Comparison of ENCODE assay signal across 8 mouse cellular contexts in the genomic region with DNA sequence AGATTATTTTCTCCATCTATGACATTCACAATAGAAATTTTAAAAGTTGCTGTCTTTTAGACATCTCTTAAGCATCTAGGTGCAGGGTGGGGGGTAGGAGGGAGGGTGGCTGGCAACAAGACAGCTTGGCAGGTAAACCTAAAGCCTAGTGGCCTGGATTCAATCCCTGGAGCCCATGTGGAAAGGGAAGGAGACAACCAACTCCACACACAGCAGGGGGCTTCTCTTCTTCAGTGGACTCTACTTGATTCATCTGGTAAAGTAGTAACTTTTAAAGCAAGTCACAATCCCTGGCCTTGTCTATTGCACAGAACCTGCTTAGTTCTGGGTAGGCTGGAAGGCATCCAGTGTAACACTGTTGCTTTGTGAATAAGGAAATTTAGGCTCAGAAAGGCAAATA.
"Had no signal": no experiment of that assay in that cellular context is flagged by ENCODE, and none has a peak within 500 bp of the region (broad histone marks: within the 10 kb centered on the region; RNA-seq: fewer than 3 reads in every experiment).

No protein-coding gene starts in this region.

- DNase-seq: kidney, postnatal 10 days; kidney, postnatal 4 days; left cerebral cortex, postnatal 4 days; lung, adult 2 months; lung, postnatal 36 days; right cerebral cortex, postnatal 14 days; thymus, adult 2 months; thymus, postnatal 25 days had no signal
